Mouse (Mus musculus): Measurements from ENCODE around the gene Fam126a. TPM values are rescaled to one million over a fixed set of nuclear protein-coding genes. Genes with fewer than 3 reads are reported as not detected.

Gene Fam126a
- 60.1 and 66.5 TPM in 2 replicates for polyA plus RNA-seq (2016; fragmentation: Nextera tagmentation; extraction: Ambion mirVana)

DNA sequence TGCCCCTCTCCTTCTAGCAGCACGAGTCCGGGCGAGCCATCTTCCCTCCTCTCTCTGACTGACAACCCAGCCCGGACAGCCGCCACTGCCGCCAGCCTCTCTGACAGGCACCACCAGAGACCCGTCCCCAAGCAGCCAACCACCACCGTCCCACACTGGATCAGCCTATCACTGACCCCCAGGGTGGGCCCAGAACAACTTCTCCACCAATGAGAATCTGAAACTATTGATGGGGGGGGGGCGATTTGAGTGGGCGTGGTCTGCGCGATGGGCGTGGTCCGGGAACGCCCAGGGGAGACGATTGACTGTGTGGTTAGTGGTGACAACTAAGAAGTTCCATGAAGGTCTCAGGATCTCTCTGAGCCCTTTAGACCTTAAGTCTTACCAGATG, at the start of gene Fam126a:
Gene Fam126a (minus strand): TSS at position 112 of the 391 bp plus-strand sequence.
- H3K9ac ChIP-seq = peak within 1 kb of the TSS; percentile 99
- WGBS (ENCODE audit: insufficient replicate concordance) = 0% methylated on average over 16 of the region's 16 CpGs

GRCm38 (mm10) chr5:24078420-24079179, 48.1 kb upstream of the Fam126a start:
- ATAC-seq = no peak

More for the DNA sequence above, at the start of gene Fam126a:
- peak within 1 kb of the TSS; percentile 95 for H3K27ac ChIP-seq
- H3K27me3 ChIP-seq (replicated peaks) = no peaks in the 10 kb centered on the region
- H3K9me3 ChIP-seq (replicated peaks) = no peaks in the 10 kb centered on the region
- peak; percentile 100 for ATAC-seq
- peak within 1 kb of the TSS; percentile 98 for H3K4me3 ChIP-seq
- H3K4me1 ChIP-seq = peaks cover 37% of the 10 kb centered on the region
- peak within 1 kb of the TSS; percentile 84 for H3K4me2 ChIP-seq
- peaks cover 22% of the 10 kb centered on the region for H3K36me3 ChIP-seq

GRCm38 (mm10) chr5:24077739-24078306, 47.3 kb upstream of the Fam126a start:
- Histone ChIP-seq H3K4me1 (peaks cover 9% of the 10 kb centered on the region; the same call in 1 of the 2 replicates), H3K4me3 (peak overlapping the region; percentile 29), H3K27ac (no peak overlapping the region), H3K36me3 (no peaks in the 10 kb centered on the region), H3K9me3 (replicated peaks) (no peaks in the 10 kb centered on the region), H3K27me3 (replicated peaks) (peaks cover 26% of the 10 kb centered on the region), H3K4me2 (peak overlapping the region; percentile 54), H3K9ac (0 out of 2 replicates have a peak overlapping the region, but pooled peaks have one; percentile 22)
- no peak for ATAC-seq
- 17% methylated on average over 7 of the region's 7 CpGs for WGBS (ENCODE audit: insufficient replicate concordance)

More at GRCm38 (mm10) chr5:24078420-24079179, 48.1 kb upstream of the Fam126a start:
- Histone ChIP-seq H3K9ac (no peak overlapping the region), H3K36me3 (no peaks in the 10 kb centered on the region), H3K4me1 (peaks cover 9% of the 10 kb centered on the region; the same call in 1 of the 2 replicates), H3K4me3 (no peak overlapping the region), H3K27ac (no peak overlapping the region), H3K4me2 (no peak overlapping the region), H3K9me3 (replicated peaks) (no peaks in the 10 kb centered on the region), H3K27me3 (replicated peaks) (peaks cover 26% of the 10 kb centered on the region)
- WGBS (ENCODE audit: insufficient replicate concordance) = 74% methylated on average over 7 of the region's 7 CpGs

DNA sequence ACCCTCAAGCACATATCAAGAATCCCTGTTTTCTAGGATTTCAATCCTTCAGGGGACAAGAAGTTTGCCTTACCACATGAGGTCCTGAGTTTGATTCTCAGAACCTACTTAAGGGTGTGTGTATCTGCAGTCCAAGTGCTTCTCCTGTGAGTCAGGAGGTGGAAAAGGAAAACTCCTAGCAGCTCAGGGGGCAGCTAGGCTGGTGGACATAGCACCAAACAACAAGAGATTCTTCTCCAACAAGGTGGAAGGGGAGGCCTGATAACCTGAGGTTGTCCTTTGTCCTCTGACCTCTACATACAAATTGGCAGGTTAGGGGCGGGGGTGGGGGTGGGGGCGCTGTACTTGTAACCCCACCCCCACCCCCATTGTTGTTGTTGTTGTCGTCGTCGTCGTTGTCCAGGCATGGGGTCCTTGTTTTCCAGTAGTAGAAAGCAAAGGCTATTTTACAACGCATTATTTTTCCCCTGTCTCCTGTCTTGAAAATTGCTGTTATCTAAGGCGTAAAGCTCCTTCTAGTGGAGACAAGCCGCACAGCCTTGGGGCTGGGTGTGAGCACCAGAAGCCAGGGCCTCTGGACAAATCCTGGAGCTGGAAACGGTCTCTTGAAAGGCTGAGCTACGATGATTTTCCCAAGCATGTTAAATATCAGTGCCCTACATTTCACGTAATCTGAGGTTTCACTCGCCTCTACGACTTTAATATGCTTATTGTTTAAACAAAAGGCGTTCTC, 46.7 kb upstream of the Fam126a start:
- H3K9ac ChIP-seq = no peak overlapping the region
- peaks cover 26% of the 10 kb centered on the region for H3K27me3 ChIP-seq (replicated peaks)
- H3K4me3 ChIP-seq = peak overlapping the region; percentile 29
- no peaks in the 10 kb centered on the region for H3K9me3 ChIP-seq (replicated peaks)
- 0 out of 2 replicates have a peak, but pooled peaks have one; percentile 51 for ATAC-seq
- H3K4me2 ChIP-seq = peak overlapping the region; percentile 54
- WGBS (ENCODE audit: insufficient replicate concordance) = 3% methylated on average over 15 of the region's 15 CpGs
- peaks cover 9% of the 10 kb centered on the region; the same call in 1 of the 2 replicates for H3K4me1 ChIP-seq
- no peaks in the 10 kb centered on the region for H3K36me3 ChIP-seq
- H3K27ac ChIP-seq = no peak overlapping the region

DNA sequence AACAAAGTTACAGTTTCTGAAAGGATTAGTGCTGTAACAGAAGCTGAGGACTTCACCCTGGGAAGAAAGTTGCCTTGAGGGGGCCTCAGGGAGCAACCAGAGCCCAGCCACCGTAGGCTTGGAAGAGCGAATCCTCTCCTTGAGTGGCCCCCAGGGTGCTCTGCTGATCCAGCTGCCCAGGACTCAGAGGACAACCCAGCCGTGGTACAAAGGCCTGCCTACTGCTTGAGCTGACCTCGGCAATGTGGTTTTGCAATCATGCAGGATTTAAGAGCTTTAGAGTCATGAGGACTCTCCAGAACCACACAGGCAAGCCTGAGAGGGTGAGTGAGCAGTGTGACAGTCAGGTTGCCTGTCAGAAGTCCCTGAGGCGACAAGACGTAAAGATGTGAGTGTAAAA, 41.5 kb upstream of the Fam126a start:
- Histone ChIP-seq H3K27ac (no peak overlapping the region), H3K36me3 (no peaks in the 10 kb centered on the region), H3K4me3 (no peak overlapping the region), H3K4me2 (no peak overlapping the region), H3K9me3 (replicated peaks) (no peaks in the 10 kb centered on the region), H3K4me1 (peaks cover 2% of the 10 kb centered on the region; the same call in 1 of the 2 replicates), H3K9ac (no peak overlapping the region), H3K27me3 (replicated peaks) (no peaks in the 10 kb centered on the region)
- ATAC-seq = no peak
- WGBS (ENCODE audit: insufficient replicate concordance) = 66% methylated on average over 6 of the region's 6 CpGs

DNA sequence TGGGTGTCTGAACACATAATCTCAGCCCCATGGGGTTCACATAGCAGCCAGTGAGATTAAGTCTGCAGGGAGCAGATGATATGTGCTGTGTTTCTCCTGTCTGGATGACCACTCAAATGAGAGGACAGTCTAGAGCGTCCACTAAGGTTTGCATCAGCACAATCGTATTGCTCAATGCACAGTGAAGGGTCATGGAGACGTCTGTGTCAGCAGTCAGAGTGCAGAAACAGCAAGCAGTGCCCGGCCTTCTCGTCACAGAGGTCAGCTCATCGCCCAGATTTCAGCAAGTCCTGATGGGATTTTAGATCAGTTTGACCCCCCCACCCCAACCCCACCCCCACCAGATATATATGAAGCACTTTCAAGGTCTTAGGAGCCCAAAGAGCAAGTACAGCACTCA, 38.5 kb upstream of the Fam126a start:
- no peak overlapping the region for H3K27ac ChIP-seq
- no peak for ATAC-seq

DNA sequence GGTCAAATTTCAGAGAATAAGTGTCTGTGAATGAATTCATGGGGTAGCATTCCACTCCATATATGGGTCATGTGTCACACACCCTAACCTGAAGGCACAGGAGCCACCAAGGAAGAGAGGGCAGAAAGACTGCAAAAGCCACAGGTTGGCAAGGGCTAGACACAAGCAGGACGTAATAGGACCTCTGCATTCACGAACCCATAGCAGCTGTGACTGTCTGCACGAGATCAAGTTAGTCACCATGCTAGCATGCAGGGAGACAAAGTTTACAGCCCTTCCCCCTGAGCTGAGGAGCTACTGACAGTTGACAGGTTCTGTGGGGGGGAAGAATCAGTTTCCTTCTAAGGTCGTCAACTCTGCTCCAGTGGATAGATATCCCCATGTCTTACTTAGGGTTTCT, 33.1 kb upstream of the Fam126a start:
- ATAC-seq = no peak
- Histone ChIP-seq H3K27me3 (replicated peaks) (no peaks in the 10 kb centered on the region), H3K9me3 (replicated peaks) (no peaks in the 10 kb centered on the region), H3K4me2 (no peak overlapping the region), H3K9ac (no peak overlapping the region), H3K36me3 (no peaks in the 10 kb centered on the region), H3K4me3 (no peak overlapping the region), H3K4me1 (no peaks in the 10 kb centered on the region), H3K27ac (no peak overlapping the region)
- WGBS (ENCODE audit: insufficient replicate concordance) = 59% methylated on average over 4 of the region's 4 CpGs

More for the DNA sequence above, 38.5 kb upstream of the Fam126a start:
- Histone ChIP-seq H3K9ac (no peak overlapping the region), H3K4me2 (no peak overlapping the region), H3K4me3 (no peak overlapping the region), H3K36me3 (no peaks in the 10 kb centered on the region), H3K9me3 (replicated peaks) (no peaks in the 10 kb centered on the region), H3K27me3 (replicated peaks) (no peaks in the 10 kb centered on the region), H3K4me1 (no peaks in the 10 kb centered on the region)
- 60% methylated on average over 6 of the region's 6 CpGs for WGBS (ENCODE audit: insufficient replicate concordance)

- Histone ChIP-seq H3K9ac (no peak overlapping the region), H3K4me3 (no peak overlapping the region), H3K9me3 (replicated peaks) (no peaks in the 10 kb centered on the region), H3K4me2 (no peak overlapping the region), H3K36me3 (no peaks in the 10 kb centered on the region), H3K4me1 (no peaks in the 10 kb centered on the region), H3K27ac (no peak overlapping the region), H3K27me3 (replicated peaks) (no peaks in the 10 kb centered on the region)
- ATAC-seq = no peak
- WGBS (ENCODE audit: insufficient replicate concordance) = 67% methylated on average over 6 of the region's 6 CpGs
Measured at GRCm38 (mm10) chr5:24063034-24063433, 32.5 kb upstream of the Fam126a start.

GRCm38 (mm10) chr5:24060949-24061348, 30.5 kb upstream of the Fam126a start:
- Histone ChIP-seq H3K27ac (no peak overlapping the region), H3K27me3 (replicated peaks) (no peaks in the 10 kb centered on the region), H3K4me3 (no peak overlapping the region), H3K9ac (no peak overlapping the region), H3K9me3 (replicated peaks) (peaks cover under 1% of the 10 kb centered on the region; the same call in 1 of the 2 replicates), H3K4me2 (no peak overlapping the region), H3K4me1 (no peaks in the 10 kb centered on the region), H3K36me3 (no peaks in the 10 kb centered on the region)
- ATAC-seq = no peak
- WGBS (ENCODE audit: insufficient replicate concordance) = 65% methylated on average over 3 of the region's 3 CpGs

- peaks cover 7% of the 10 kb centered on the region; the same call in 1 of the 2 replicates for H3K9me3 ChIP-seq (replicated peaks)
- no peak overlapping the region for H3K4me2 ChIP-seq
- 65% methylated on average over 3 of the region's 3 CpGs for WGBS (ENCODE audit: insufficient replicate concordance)
- no peak overlapping the region for H3K4me3 ChIP-seq
- no peak for ATAC-seq
- H3K27me3 ChIP-seq (replicated peaks) = no peaks in the 10 kb centered on the region
- no peak overlapping the region for H3K27ac ChIP-seq
- no peak overlapping the region for H3K9ac ChIP-seq
- peaks cover 3% of the 10 kb centered on the region; the same call in 1 of the 2 replicates for H3K4me1 ChIP-seq
- no peaks in the 10 kb centered on the region for H3K36me3 ChIP-seq
Measured at GRCm38 (mm10) chr5:24057592-24057991, 27.1 kb upstream of the Fam126a start.

- no peaks in the 10 kb centered on the region for H3K36me3 ChIP-seq
- H3K4me1 ChIP-seq = peaks cover 6% of the 10 kb centered on the region
- no peak overlapping the region for H3K4me3 ChIP-seq
- 73% methylated on average over 2 of the region's 2 CpGs for WGBS (ENCODE audit: insufficient replicate concordance)
- H3K4me2 ChIP-seq = no peak overlapping the region
- H3K9me3 ChIP-seq (replicated peaks) = peaks cover 7% of the 10 kb centered on the region; the same call in 1 of the 2 replicates
- no peak for ATAC-seq
- H3K27ac ChIP-seq = no peak overlapping the region
- no peak overlapping the region for H3K9ac ChIP-seq
- H3K27me3 ChIP-seq (replicated peaks) = no peaks in the 10 kb centered on the region
Measured at GRCm38 (mm10) chr5:24056865-24057264, 26.4 kb upstream of the Fam126a start.

Data from liver, embryonic 12.5 days (tissue).